Mouse (Mus musculus): ENCODE measurements around the gene Bahd1.

Gene Bahd1

GRCm38 (mm10) chr2:118899981-118900825 lies at the start of gene Bahd1:
Gene Bahd1, plus strand, starts transcription at chr2:118900377.
- DNase-seq, result peak; percentile 55

DNA sequence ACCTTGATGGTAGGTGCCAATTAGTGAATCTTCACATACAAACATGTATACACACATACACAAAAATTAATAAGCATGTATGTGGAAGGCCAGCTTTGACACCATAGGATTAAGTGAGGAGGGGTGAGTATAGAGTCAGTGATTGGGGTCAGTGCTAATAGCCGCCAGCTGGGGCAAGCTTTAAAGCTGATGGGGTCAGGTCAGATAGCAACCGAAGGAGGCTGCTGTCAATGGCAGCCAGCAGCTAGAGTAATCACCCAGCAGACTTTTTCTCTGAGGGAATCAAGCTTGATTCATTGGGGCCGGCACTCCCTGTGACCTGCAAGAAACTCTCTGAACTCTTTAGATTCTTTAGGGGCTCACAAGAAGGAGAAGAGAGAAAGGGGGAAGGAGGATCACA lies 48.4 kb upstream of the Bahd1 start:
- DNase-seq, result no peak

- peak; percentile 97 for DNase-seq
Observed at GRCm38 (mm10) chr2:118861454-118862339, 38.5 kb upstream of the Bahd1 start, which contains the start of gene Ivd. Gene Ivd, plus strand, starts transcription at chr2:118861954.

GRCm38 (mm10) chr2:118862340-118862675 lies 37.9 kb upstream of the Bahd1 start:
- no peak for DNase-seq

DNA sequence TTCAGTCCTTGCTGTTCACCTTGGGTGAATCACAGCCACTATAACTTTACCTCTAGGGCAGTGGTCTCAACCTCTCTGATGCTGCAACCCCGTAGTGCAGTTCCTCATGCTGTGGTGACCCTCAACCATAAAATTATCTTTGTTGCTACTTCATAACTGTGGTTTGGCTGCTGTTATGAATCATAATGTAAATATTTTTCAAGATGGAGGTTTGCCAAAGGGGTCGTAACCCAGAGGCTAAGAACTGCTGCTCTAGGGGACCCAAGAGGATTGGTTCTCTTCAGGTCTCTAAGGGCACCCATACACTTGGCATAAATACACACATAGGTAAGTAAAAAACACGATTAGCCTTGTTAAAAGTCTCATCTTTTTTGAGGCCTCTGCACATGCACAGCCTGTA lies 29.6 kb upstream of the Bahd1 start:
- DNase-seq, result no peak

DNA sequence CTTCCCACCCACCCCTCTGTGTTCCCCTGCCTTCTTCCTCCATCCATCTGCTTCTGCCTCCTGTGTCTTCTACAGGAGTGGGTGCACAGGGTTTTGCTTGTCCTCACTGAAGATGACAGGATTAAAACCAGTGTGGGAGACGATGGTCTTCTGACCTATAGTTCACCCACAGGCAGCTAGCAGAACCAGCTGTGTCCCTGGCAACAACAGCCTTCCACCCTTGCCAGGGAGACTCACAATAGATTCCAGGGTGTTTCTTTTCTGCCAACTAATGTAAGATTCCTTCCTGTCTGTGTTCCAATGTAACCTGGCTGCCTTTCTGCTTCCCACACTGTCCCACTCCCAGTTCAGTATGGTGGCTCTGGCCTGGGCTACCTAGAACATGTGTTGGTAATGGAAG lies 29.1 kb upstream of the Bahd1 start:
- DNase-seq, result peak; percentile 37

DNA sequence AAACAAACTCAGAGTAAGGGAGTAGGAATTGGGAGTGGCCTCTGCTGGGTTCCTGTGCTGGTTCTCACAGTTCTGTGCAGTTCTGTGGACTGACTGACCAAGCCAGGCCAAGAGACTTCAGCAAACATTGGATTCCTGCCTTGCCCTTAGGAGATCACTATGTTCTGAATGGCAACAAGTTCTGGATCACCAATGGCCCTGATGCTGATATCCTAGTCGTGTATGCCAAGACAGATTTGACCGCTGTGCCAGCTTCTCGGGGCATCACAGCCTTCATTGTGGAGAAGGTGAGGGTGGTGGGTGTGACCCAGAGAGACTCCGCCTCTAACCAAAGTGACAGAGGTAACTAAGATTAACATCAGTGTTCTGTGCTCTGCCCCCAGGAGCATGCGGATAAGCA lies 27.2 kb upstream of the Bahd1 start:
- DNase-seq, result no peak

- DNase-seq, result no peak
Observed at GRCm38 (mm10) chr2:118873890-118874430, 26.2 kb upstream of the Bahd1 start.

DNA sequence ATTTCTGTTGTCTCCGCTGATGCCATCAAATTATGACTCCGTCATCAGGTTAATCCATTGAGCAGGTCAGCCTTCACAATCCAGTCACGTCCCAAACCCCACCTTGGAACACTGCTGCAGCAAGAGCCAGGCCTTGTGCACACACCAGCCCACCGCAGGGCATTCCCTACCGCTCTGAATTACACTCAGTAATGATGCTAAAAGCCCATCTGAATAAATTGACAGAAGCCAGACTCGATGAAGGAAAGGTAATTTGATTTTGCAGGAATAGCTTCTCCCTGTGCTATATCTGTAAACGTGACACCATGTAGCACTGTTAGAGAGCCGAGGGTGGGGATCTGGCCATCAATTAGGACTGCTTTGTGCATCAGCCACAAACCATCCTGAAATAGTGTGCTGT lies 24.9 kb upstream of the Bahd1 start:
- no peak for DNase-seq

- no peak for DNase-seq
Observed at GRCm38 (mm10) chr2:118876453-118876852, 23.7 kb upstream of the Bahd1 start.

- DNase-seq, result no peak
Observed at GRCm38 (mm10) chr2:118881019-118881418, 19.2 kb upstream of the Bahd1 start.

- no peak for DNase-seq
Observed at GRCm38 (mm10) chr2:118881956-118882355, 18.2 kb upstream of the Bahd1 start.

- DNase-seq, result peak; percentile 91
Observed at GRCm38 (mm10) chr2:118882840-118883679, 17.1 kb upstream of the Bahd1 start.

- no peak for DNase-seq
Observed at GRCm38 (mm10) chr2:118887440-118887839, 12.7 kb upstream of the Bahd1 start.

DNA sequence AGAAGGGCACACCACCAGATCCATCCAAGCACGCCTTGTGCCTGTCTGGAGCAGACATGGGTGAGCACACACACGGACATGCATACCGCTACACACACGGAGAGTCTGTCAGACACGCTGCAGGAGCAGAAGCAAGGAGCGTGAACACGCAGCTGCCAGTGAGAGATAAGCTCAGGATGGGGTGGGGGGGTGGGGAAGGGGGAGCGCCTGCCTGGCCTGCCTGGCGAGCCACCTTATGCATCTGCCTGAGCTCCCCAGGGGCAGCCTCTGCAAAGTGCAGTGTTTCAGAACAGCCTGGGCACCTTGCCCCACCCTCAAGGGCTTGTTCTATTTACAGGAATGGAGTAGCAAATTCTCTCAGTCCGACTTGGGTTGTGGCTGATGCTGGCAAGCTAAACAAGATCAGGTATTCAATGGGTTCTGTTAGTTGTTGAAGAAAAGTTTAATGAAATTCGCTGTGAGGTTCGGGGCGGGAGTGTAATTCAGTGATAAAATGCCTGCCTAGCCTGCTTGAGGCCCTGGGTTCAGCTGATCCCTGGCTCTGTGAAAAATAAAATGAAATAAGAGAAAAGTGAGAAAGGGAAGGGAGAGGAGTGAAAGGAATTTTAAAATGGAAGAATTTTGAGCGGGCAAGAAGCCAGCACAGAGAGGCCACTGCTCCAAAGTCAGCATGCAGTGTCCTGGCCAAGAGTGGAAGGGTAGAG lies 12.2 kb upstream of the Bahd1 start:
- DNase-seq, result no peak

- DNase-seq, result no peak
Observed at GRCm38 (mm10) chr2:118891173-118891572, 9.0 kb upstream of the Bahd1 start.

GRCm38 (mm10) chr2:118895990-118896913 lies 3.9 kb upstream of the Bahd1 start:
- peak; percentile 62 for DNase-seq

DNA sequence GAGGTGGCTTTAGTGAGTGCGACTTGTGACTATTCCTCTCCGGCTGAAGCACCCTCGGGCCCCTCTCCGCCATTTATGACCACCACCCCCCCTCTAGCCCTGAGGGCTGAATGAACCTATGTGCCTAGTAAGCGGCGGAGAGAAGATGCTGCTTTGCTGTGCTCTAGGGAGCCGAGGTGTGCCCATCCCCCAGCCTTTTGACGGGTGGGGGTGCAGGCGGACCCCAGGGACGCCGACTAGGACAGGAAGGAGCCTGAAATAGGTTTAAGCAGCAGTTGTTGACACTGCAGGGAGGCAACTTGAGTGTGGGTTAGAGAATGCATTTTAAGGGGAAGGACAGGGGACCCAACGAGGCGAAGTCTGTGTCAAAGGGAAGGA lies 3.3 kb upstream of the Bahd1 start:
- peak; percentile 27 for DNase-seq

- no peak for DNase-seq
Observed at GRCm38 (mm10) chr2:118897392-118897791, 2.8 kb upstream of the Bahd1 start.

GRCm38 (mm10) chr2:118897808-118898207 lies 2.4 kb upstream of the Bahd1 start:
- DNase-seq, result no peak

- DNase-seq, result no peak
Observed at GRCm38 (mm10) chr2:118898771-118899170, 1.4 kb upstream of the Bahd1 start.

Data from lung, postnatal 10 days (tissue).